Mouse (Mus musculus) Patski (cell line): ENCODE data around the gene Tns1. TPM values are rescaled to one million over a fixed set of nuclear protein-coding genes. Genes with fewer than 3 reads are reported as not detected.

ENCODE experiments used
- ATAC-seq: fragments of 100-300 bp; one replicate; pipeline ENCODE4 v1.8.0; 2021
- CTCF ChIA-PET: fragments of 350-600 bp; sonication (Branson Sonifier 250); formaldehyde crosslinking; loops from one replicate; lab custom pipeline; 2022; ENCODE audit warnings: inconsistent platforms; lab: Charles Lee
- POLR2A ChIA-PET: fragments of 350-600 bp; sonication (Branson Sonifier 250); formaldehyde crosslinking; loops from one replicate; lab custom pipeline; 2022; ENCODE audit warnings: antibody characterized with exemption, inconsistent platforms; lab: Charles Lee
- DNase-seq: peaks from one replicate; pipeline ENCODE4 v3.0.0-alpha.2; 2011; ENCODE audit warnings: low read depth, low spot score
- H3K27me3 ChIP-seq: fragments of 371-371 bp; one replicate; pipeline ENCODE4 v1.5.1; 2021
- CTCF ChIP-seq: fragments of 100-300 bp; IDR thresholded peaks from one replicate; pipeline ENCODE4 v1.5.1; 2021
- in situ Hi-C: fragments of 300-500 bp; cut with MboI; formaldehyde crosslinking; loops from 3 replicates; pipeline ENCODE4 v1.11.1; 2018; ENCODE audit warnings: low pct_unique_long_range_greater_than_20kb, mixed read lengths
- polyA plus RNA-seq: library from polyadenylated mRNA; unstranded; gene quantifications from one replicate; pipeline ENCODE4 v1.2.3, GENCODE M21; 2021

Tns1 gene
- polyA plus RNA-seq, 1 experiment from 2014 or later: 393 TPM

DNA sequence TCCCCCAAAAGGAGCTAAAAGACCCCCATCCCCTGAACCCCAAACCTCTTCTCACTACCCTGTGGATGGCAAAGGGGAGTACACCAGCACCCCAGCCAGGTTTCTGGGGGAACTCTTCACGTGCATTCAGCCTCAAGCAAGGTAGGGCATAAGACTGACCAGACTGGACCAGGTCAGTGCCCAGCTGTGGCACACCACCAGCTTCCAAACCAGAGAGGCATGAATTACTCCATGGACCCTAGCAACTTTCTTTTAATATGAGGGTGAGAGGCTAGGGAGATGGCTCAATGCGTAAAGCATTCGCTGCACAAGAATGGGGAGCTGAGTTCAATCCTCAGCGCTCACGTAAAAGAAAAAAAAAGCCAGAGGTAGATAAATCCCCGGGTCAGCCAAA is 170.2 kb downstream of the Tns1 start:
- ChIA-PET POLR2A (interaction anchor here (0.7 to 2.2 kb wide), 3 partner anchors 8 to 119 kb away, joined by 3 to 10 read pairs (median 3); no protein-coding TSS in a partner anchor), CTCF (interaction anchor here (1.7 to 2.0 kb wide), 2 partner anchors 9 kb away, joined by 4 to 9 read pairs; no protein-coding TSS in a partner anchor)
- TF ChIP-seq CTCF: no peak
- no peaks in the 10 kb centered on the region for H3K27me3 ChIP-seq
- ATAC-seq (no peak), DNase-seq (no peak)
- in situ Hi-C loops: no loop called here

DNA sequence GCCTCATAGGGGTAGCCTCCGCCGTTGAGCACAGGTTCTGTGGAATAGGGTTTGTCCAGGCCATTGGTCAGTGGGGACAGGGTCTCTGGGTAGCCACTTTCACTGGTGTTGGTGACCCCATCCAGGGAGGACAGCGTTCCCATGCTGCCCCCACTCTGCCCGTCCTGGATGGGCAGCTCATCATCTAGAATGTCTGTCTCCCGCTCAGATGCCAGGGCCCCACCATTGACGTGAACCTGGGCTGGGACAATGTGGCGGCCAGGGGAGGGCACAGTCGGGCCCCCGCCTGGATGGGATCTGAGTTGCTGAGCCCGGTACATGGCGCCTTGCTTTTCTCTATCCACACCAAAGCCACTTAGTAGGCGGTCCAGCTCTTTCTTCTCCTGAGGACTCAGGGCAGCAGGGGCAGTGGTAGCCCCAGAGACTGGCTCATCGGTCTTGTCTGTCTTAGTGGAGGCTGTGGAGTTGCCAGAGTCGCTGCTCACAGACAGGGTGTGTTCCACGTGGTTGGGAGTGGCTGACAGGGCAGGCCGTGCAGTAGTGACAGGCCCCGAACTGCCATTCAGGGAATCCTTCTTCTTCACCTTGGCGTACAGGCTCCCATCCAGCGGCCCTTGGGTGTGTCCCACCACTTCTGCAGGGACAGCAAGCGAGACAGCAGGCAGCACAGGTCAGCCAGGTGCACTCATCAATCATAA is 170.8 kb downstream of the Tns1 start:
- in situ Hi-C loops: no loop called here
- POLR2A ChIA-PET: interaction anchor here (0.7 to 2.2 kb wide), 3 partner anchors 8 to 120 kb away, joined by 3 to 10 read pairs (median 3); no protein-coding TSS in a partner anchor
- ATAC-seq: no peak

GRCm38 (mm10) chr1:73952598-73952997 is 171.7 kb downstream of the Tns1 start:
- ChIA-PET CTCF (no interaction called here), POLR2A (no interaction called here)
- in situ Hi-C loops: no loop called here
- TF ChIP-seq CTCF: no peak
- no peak for ATAC-seq
- no peaks in the 10 kb centered on the region for H3K27me3 ChIP-seq
- no peak for DNase-seq

More for the DNA sequence above, 170.8 kb downstream of the Tns1 start:
- CTCF ChIA-PET: interaction anchor here (1.7 to 2.0 kb wide), 2 partner anchors 9 kb away, joined by 4 to 9 read pairs; no protein-coding TSS in a partner anchor
- DNase-seq: no peak
- H3K27me3 ChIP-seq: no peaks in the 10 kb centered on the region
- no peak for TF ChIP-seq CTCF

GRCm38 (mm10) chr1:73951178-73951577 is 173.1 kb downstream of the Tns1 start:
- in situ Hi-C loops: no loop called here
- DNase-seq (no peak), ATAC-seq (no peak)
- CTCF ChIA-PET: interaction anchor here (1.5 kb wide), 1 partner anchor 84 kb away, joined by 3 read pairs; no protein-coding TSS in a partner anchor
- POLR2A ChIA-PET: interaction anchor here (1.5 to 2.1 kb wide), 2 partner anchors 12 to 19 kb away, joined by 4 to 6 read pairs; no protein-coding TSS in a partner anchor
- H3K27me3 ChIP-seq: no peaks in the 10 kb centered on the region
- no peak for TF ChIP-seq CTCF

GRCm38 (mm10) chr1:73948757-73949156 is 175.5 kb downstream of the Tns1 start:
- no peaks in the 10 kb centered on the region for H3K27me3 ChIP-seq
- TF ChIP-seq CTCF: no peak
- in situ Hi-C loops: no loop called here
- ChIA-PET POLR2A (no interaction called here), CTCF (no interaction called here)
- ATAC-seq: no peak
- DNase-seq: no peak

DNA sequence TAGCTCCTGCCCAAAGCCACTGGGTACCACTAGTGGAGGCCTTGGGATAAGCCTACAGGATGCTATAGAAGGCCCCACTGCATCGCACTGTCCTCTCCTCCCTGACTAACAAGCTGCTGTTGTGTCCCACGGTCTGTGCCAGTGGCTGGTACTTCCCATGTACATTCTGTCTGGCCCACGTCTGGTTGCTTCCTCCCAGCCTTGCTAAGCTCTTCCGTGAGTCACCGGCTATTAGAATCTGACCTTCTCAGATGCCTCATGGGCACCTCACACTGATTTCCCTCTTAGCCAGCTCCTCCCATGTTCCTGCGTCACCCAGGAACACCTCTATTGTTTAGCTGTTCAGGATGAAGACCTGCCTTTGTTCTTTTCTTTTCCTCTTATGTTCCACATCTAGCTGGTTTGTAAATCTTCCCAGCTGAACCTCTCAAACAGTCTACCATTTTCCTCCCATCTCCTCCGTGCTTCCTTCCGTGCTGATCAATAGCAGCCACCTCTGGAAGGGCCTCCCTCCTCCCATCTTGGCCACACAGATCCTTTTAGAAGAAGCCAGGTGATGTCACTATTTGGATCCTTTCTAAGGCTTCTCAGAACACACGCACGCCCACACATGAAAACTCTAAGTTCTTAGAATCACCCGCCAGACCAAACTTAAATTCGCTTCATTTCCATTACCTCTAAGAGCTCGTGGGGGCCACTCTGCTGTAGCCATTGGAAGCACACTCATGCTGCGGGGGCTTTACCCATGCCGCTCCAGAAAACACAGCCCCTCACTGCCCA is 176.5 kb downstream of the Tns1 start:
- POLR2A ChIA-PET: interaction anchor here (0.9 to 1.4 kb wide), 2 partner anchors 9 to 14 kb away, joined by 3 to 4 read pairs; no protein-coding TSS in a partner anchor
- TF ChIP-seq CTCF: no peak
- no peaks in the 10 kb centered on the region for H3K27me3 ChIP-seq
- in situ Hi-C loops: no loop called here
- DNase-seq (peak; percentile 68), ATAC-seq (peak; percentile 81)
- CTCF ChIA-PET: interaction anchor here (1.3 kb wide), 1 partner anchor 19 kb away, joined by 3 read pairs; no protein-coding TSS in a partner anchor

GRCm38 (mm10) chr1:73946701-73947100 is 177.5 kb downstream of the Tns1 start:
- DNase-seq (no peak), ATAC-seq (no peak)
- TF ChIP-seq CTCF: no peak
- H3K27me3 ChIP-seq: no peaks in the 10 kb centered on the region
- in situ Hi-C loops: no loop called here
- ChIA-PET CTCF (no interaction called here), POLR2A (interaction anchor here (1.4 kb wide), 1 partner anchor 15 kb away, joined by 4 read pairs; no protein-coding TSS in a partner anchor)

GRCm38 (mm10) chr1:73944393-73944792 is 179.9 kb downstream of the Tns1 start:
- TF ChIP-seq CTCF: no peak
- in situ Hi-C loops: no loop called here
- CTCF ChIA-PET: interaction anchor here (1.1 to 2.3 kb wide), 3 partner anchors 10 to 138 kb away, joined by 3 to 9 read pairs (median 3); no protein-coding TSS in a partner anchor
- no peaks in the 10 kb centered on the region for H3K27me3 ChIP-seq
- ATAC-seq: no peak
- DNase-seq: no peak
- POLR2A ChIA-PET: no interaction called here

GRCm38 (mm10) chr1:73943667-73944289 is 180.5 kb downstream of the Tns1 start:
- H3K27me3 ChIP-seq: no peaks in the 10 kb centered on the region
- POLR2A ChIA-PET: no interaction called here
- DNase-seq: no peak
- TF ChIP-seq CTCF: no peak
- in situ Hi-C loops: no loop called here
- CTCF ChIA-PET: interaction anchor here (1.1 to 2.3 kb wide), 3 partner anchors 10 to 138 kb away, joined by 3 to 9 read pairs (median 3); no protein-coding TSS in a partner anchor
- no peak for ATAC-seq

DNA sequence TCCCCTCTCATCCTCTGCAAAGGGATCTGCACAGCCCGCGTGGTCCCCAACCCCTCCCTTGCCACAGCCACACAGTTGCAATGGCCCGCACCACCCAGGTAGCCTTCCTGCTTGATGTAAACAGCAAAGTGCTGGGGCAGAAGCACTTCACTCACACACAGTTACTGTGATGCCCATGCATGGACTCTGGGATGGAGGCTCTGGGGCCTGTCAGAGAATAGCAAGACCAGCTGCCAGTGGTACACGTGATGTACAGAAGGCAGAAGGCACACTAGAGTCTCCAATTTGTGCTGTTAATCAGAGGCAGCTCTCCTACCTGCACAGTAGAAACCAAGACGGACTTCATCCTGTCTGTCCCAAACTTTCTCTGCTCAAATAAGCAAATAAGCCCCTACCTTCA is 181.0 kb downstream of the Tns1 start:
- no peak for TF ChIP-seq CTCF
- ATAC-seq: no peak
- H3K27me3 ChIP-seq: no peaks in the 10 kb centered on the region
- ChIA-PET POLR2A (interaction anchor here (0.5 kb wide), 1 partner anchor 135 kb away, joined by 3 read pairs; no protein-coding TSS in a partner anchor), CTCF (interaction anchor here (1.4 kb wide), 1 partner anchor 10 kb away, joined by 3 read pairs; no protein-coding TSS in a partner anchor)
- in situ Hi-C loops: no loop called here
- no peak for DNase-seq
